Mouse (Mus musculus) Patski (cell line): ENCODE measurements at regions not wholly inside any gene's neighbourhood (a gene's known extent, or its start where the extent isn't known, plus 50 kb on each side); places are given as distances from the start of the nearest gene placed in this dataset.
A peak's percentile ranks its signal among the peaks of the same experiment; 100 is the strongest.

Source experiments
- ATAC-seq: fragments of 100-300 bp; one replicate; pipeline ENCODE4 v1.8.0; 2021
- CTCF ChIA-PET: fragments of 350-600 bp; sonication (Branson Sonifier 250); formaldehyde crosslinking; loops from one replicate; lab custom pipeline; 2022; ENCODE audit warnings: inconsistent platforms; lab: Charles Lee
- POLR2A ChIA-PET: fragments of 350-600 bp; sonication (Branson Sonifier 250); formaldehyde crosslinking; loops from one replicate; lab custom pipeline; 2022; ENCODE audit warnings: antibody characterized with exemption, inconsistent platforms; lab: Charles Lee
- DNase-seq: peaks from one replicate; pipeline ENCODE4 v3.0.0-alpha.2; 2011; ENCODE audit warnings: low read depth, low spot score
- H3K27me3 ChIP-seq: fragments of 371-371 bp; one replicate; pipeline ENCODE4 v1.5.1; 2021
- CTCF ChIP-seq: fragments of 100-300 bp; IDR thresholded peaks from one replicate; pipeline ENCODE4 v1.5.1; 2021
- in situ Hi-C: fragments of 300-500 bp; cut with MboI; formaldehyde crosslinking; loops from 3 replicates; pipeline ENCODE4 v1.11.1; 2018; ENCODE audit warnings: low pct_unique_long_range_greater_than_20kb, mixed read lengths

DNA sequence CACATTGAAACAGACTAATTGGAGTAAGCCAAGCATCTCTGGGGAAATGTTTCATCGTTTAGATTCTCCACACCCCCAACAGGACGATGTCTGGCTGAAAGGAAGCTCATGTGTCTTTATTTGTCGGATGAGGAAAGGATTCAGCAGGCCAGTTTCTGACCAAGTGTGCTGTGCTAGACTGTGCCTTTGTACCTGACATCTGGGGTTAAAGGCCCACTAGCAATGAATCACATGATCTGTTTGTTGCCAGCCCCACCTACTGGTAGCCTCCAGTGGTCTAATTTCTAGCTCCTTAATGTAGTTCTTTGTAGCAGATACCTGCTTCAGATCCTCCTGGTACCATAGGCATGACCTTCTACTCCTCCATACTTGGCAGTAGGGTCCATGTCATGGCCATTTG, 93.5 kb upstream of the Rmdn2 start:
- CTCF ChIA-PET: interaction anchor here (0.6 to 1.7 kb wide), 4 partner anchors 50 to 623 kb away, joined by 3 to 5 read pairs (median 4); no protein-coding TSS in a partner anchor
- no peaks in the 10 kb centered on the region for H3K27me3 ChIP-seq
- peak; percentile 65 for TF ChIP-seq CTCF
- DNase-seq (no peak), ATAC-seq (no peak)
- POLR2A ChIA-PET: interaction anchor here (0.6 kb wide), 1 partner anchor 56 kb away, joined by 12 read pairs; no protein-coding TSS in a partner anchor
- in situ Hi-C loops: loop anchor here (10.0 kb wide), 1 partner anchor 373 kb away; no protein-coding TSS in a partner anchor

DNA sequence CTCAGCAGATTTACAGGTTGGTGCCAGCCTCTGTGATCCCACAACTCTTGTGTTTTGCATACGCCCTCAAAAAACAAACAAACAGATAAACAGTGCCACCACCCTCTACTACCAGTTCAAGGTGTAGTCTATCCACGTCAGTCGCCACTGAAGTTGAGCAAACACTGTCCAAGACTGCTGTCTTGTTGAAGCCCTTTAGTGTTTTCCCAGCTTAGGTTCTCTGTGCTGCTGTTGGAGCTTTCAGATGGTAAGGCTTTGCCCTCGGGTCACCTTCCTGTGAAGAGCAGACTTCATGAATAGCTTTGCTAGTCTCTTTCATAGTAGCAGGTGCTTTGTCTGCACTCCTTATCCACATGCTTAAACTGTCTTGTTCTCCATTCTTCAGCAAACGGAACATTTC, 93.0 kb upstream of the Rmdn2 start:
- TF ChIP-seq CTCF: no peak
- in situ Hi-C loops: loop anchor here (10.0 kb wide), 1 partner anchor 374 kb away; no protein-coding TSS in a partner anchor
- H3K27me3 ChIP-seq: no peaks in the 10 kb centered on the region
- ATAC-seq: no peak
- DNase-seq: no peak
- ChIA-PET CTCF (interaction anchor here (1.7 kb wide), 1 partner anchor 158 kb away, joined by 5 read pairs; no protein-coding TSS in a partner anchor), POLR2A (no interaction called here)

DNA sequence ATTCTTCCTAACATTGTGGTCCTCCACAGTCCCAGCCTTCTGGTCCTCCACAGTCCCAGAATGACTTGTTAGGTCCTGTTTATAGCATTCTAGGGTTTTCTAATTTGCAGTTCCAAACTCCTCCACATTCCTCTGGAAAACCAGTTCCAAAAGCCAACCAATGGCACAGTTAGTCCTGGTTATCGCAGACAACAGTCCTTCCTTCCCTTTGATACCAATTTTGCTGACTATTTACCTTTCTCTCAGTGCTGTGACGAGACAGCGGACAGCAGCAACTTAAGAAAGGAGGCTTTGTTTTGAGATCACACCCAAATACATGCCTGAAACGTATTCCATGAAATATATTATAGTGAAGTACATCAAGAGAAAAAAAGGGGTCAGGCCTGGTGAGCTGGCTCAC, 92.3 kb upstream of the Rmdn2 start:
- CTCF ChIA-PET: interaction anchor here (1.7 kb wide), 1 partner anchor 159 kb away, joined by 5 read pairs; no protein-coding TSS in a partner anchor
- in situ Hi-C loops: loop anchor here (10.0 kb wide), 1 partner anchor 375 kb away; no protein-coding TSS in a partner anchor

DNA sequence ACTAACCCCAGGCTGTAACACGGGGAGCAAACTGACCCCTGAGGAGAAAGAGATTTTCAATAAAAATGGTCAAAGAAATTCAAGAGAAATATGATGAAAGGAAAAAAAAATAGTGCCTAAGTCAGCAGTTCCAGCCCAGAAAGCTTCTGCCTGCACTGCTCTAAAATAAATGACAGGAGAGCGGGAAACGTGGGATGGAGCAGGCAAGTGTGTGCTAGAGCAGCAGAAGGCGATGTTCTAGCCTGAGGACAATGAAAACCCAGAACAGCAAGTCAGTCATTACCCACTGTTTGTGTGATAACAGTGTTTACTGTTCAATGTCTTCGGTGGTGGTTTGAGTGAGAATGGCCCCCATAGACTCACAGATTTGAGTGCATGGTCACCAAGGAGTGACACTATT, 91.4 kb upstream of the Rmdn2 start:
- POLR2A ChIA-PET: no interaction called here
- no peak for ATAC-seq

More for the DNA sequence above, 92.3 kb upstream of the Rmdn2 start:
- no peak for ATAC-seq
- TF ChIP-seq CTCF: no peak
- H3K27me3 ChIP-seq: no peaks in the 10 kb centered on the region
- POLR2A ChIA-PET: no interaction called here
- no peak for DNase-seq

DNA sequence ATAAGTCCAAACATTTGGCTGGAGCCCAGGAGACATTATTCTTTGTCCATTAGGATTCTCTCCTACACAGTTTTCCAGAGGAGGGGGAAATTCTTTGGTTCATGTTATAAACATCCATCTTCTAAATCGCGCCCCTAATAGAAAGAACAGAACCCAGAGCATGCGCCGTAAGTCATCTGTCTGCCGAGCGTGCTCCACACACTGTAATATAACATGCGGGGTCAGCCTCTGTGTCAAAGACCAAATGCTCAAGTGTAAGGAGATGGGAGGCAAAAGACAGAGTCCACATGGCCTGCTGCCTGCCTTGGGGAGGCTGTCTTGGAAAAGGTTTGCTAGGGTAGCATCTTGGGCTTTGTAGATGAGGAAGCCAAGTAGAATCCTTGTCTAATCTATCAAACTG, 90.0 kb upstream of the Rmdn2 start:
- ChIA-PET POLR2A (no interaction called here), CTCF (interaction anchor here (0.9 kb wide), 1 partner anchor 13 kb away, joined by 3 read pairs; no protein-coding TSS in a partner anchor)
- no peaks in the 10 kb centered on the region for H3K27me3 ChIP-seq
- no peak for DNase-seq
- no peak for ATAC-seq
- no peak for TF ChIP-seq CTCF
- in situ Hi-C loops: no loop called here

More for the DNA sequence above, 91.4 kb upstream of the Rmdn2 start:
- in situ Hi-C loops: no loop called here
- TF ChIP-seq CTCF: no peak
- CTCF ChIA-PET: no interaction called here
- no peak for DNase-seq
- H3K27me3 ChIP-seq: no peaks in the 10 kb centered on the region

DNA sequence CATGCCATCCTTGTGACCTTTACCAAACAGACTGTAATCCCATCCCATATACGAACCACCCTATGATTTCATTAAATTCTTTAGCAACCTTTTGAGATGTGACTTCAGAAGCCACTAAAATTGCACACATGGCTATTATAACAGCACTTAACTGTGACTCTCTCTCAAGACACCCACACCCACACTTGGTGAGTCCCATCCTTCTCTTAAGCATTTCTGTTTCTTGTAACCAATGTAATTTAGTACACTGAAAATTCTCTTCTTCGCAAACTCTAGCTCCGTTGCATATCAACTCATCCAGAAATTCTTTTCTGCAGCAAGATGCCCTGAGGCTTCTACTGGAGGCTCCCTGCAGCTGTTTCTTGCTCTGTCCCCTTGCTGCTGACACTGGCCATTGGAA, 88.4 kb upstream of the Rmdn2 start:
- DNase-seq (no peak), ATAC-seq (no peak)
- H3K27me3 ChIP-seq: no peaks in the 10 kb centered on the region
- ChIA-PET CTCF (no interaction called here), POLR2A (no interaction called here)
- in situ Hi-C loops: no loop called here
- no peak for TF ChIP-seq CTCF

DNA sequence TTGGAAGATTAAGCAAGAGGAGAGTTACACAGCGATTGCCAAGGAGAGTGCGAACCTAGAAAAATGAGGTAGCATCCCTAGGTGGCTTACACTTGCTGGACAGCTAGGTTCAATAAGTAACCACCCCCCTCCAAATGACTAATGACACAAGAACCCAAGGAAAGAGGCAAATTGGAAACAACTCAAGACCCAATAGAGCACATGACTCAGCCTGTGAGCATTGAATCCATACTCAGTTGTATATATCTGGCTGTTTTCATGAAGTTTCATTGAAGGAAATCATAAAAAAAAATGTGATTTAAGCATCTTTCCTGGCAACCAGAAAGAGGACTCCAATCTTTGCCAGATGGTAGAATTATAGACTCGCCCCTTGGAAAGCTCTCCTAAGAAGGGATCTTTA, 84.3 kb upstream of the Rmdn2 start:
- no peaks in the 10 kb centered on the region for H3K27me3 ChIP-seq
- no peak for TF ChIP-seq CTCF
- ChIA-PET CTCF (no interaction called here), POLR2A (interaction anchor here (0.7 kb wide), 1 partner anchor 9 kb away, joined by 3 read pairs; no protein-coding TSS in a partner anchor)
- no peak for ATAC-seq
- in situ Hi-C loops: no loop called here
- no peak for DNase-seq

DNA sequence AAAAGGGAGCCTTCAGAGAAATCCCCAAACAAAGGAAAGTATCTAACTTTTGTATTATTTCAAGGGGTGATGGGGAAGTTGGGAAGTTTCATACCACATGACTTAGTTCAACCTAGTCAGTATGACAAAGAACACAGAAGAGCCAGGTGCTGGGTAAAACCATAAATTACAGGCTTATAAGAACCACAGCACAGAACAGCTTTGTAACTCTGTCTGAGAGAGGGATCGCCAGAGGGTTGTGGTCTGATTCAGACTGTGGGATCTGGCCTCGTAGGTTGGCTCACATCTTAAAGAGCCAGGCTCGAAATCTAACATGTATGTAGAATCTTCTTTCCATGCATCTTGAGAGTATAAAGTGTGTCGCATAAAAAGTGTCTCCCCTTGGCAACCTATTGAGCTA, 75.1 kb upstream of the Rmdn2 start:
- TF ChIP-seq CTCF: no peak
- ATAC-seq: no peak
- in situ Hi-C loops: no loop called here
- POLR2A ChIA-PET: interaction anchor here (1.0 kb wide), 1 partner anchor 9 kb away, joined by 3 read pairs; no protein-coding TSS in a partner anchor
- CTCF ChIA-PET: interaction anchor here (1.2 to 1.3 kb wide), 2 partner anchors 44 to 183 kb away, joined by 3 to 4 read pairs; no protein-coding TSS in a partner anchor
- DNase-seq: peak; percentile 63
- no peaks in the 10 kb centered on the region for H3K27me3 ChIP-seq

DNA sequence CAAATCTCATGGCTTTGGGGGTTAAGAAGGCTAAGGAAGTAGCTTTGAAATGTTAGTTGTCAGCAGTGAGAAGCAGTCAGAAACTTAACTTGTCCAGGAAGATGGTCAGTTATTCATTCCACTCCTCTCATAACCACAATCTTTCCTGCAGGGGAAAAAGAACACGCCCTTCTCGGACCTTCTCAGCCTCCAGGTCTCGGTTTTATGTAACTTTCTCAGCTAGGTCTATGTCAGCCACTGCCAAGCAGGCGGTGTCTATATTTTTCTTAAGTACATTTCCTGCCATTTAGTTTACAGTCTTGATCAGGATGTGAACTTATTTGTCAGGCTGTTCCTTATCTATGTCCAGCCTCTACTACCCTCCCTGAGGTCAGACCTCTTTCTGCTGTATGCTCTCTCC, 72.9 kb upstream of the Rmdn2 start:
- DNase-seq (no peak), ATAC-seq (no peak)
- H3K27me3 ChIP-seq: no peaks in the 10 kb centered on the region
- ChIA-PET POLR2A (interaction anchor here (0.6 kb wide), 1 partner anchor 367 kb away, joined by 4 read pairs; no protein-coding TSS in a partner anchor), CTCF (no interaction called here)
- in situ Hi-C loops: no loop called here
- TF ChIP-seq CTCF: no peak

DNA sequence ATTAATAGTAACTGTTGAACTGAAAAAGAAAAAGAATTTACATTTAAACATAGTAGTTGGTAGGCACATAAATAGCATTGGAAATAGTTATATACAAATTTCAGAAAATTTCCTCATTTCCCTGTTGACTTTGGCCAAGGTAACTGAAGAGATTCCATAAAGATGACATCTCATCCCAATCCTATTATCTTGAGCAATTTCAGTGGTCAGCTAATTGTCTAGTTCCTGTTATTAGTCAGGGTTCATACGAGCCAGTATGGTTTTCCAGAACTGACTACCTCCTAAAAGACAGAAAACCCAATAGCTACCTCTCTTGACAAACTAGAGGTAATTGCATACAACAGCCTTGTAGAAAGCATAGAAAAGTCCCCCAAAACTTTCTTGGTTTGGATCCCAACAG, 71.6 kb upstream of the Rmdn2 start:
- POLR2A ChIA-PET: no interaction called here
- DNase-seq (no peak), ATAC-seq (no peak)
- H3K27me3 ChIP-seq: no peaks in the 10 kb centered on the region
- in situ Hi-C loops: loop anchor here (10.0 kb wide), 1 partner anchor 185 kb away; the partner anchor contains the start of gene Cdc42ep3
- CTCF ChIA-PET: interaction anchor here (1.7 kb wide), 1 partner anchor 79 kb away, joined by 4 read pairs; no protein-coding TSS in a partner anchor
- TF ChIP-seq CTCF: no peak

DNA sequence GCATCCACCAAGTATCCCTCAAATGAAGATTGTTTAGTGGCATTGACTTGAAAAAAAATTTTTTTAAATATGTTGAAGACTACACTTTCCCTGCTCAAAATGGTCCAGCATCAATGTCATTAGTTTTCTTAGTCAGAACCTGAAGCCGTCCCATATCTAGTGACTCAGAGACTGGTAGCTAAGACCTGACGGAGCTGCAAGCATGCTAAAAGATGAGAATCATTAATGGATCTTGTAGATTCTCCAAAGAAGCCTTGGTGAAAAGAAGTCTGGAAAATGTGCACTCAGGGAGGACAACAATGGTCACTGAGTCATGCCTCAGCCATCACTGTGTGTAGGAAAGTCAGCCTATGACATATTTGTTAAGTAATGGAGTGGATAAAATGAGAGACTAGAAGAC, 71.2 kb upstream of the Rmdn2 start:
- no peak for TF ChIP-seq CTCF
- no peak for ATAC-seq
- CTCF ChIA-PET: interaction anchor here (1.7 kb wide), 1 partner anchor 79 kb away, joined by 4 read pairs; no protein-coding TSS in a partner anchor
- in situ Hi-C loops: loop anchor here (10.0 kb wide), 1 partner anchor 186 kb away; the partner anchor contains the start of gene Cdc42ep3
- POLR2A ChIA-PET: no interaction called here
- DNase-seq: no peak
- no peaks in the 10 kb centered on the region for H3K27me3 ChIP-seq
